Comparison of ENCODE assay signal across 8 mouse cellular contexts in genomic region chr5:131718013-131718412, GRCm38 (mm10).
DNase-seq lines count a peak whose midpoint lies in the region; ATAC-seq and TF ChIP-seq lines count a peak whose summit lies in the region.

No protein-coding gene starts in this region.

- H3K27me3 ChIP-seq in forebrain, embryonic 15.5 days, result no peaks in the 10 kb centered on the region
- no peaks in the 10 kb centered on the region for H3K27me3 ChIP-seq in midbrain, postnatal 0 days (ENCODE audit: insufficient read depth, low read length)

- DNase-seq in cerebellum, adult 11 months, result peak; percentile 55
- DNase-seq in left cerebral cortex, postnatal 4 days, result peak; percentile 64
- no peak for DNase-seq in left cerebral cortex, adult 8-10 months (ENCODE audit: low spot score in 2 of 2)
- DNase-seq in midbrain, postnatal 0 days (ENCODE audit: low spot score), result peak; percentile 56
- no peak for DNase-seq in ovary, postnatal 14 days (ENCODE audit: low spot score)
- DNase-seq in urinary bladder, adult 2 months (ENCODE audit: low spot score), result no peak

- no peak overlapping the region for H3K4me3 ChIP-seq in forebrain, embryonic 15.5 days
- no peak overlapping the region for H3K4me3 ChIP-seq in midbrain, postnatal 0 days (ENCODE audit: low read depth, low read length)

- H3K4me2 ChIP-seq in forebrain, embryonic 15.5 days (replicated peaks), result peak overlapping the region; percentile 18
- H3K4me2 ChIP-seq in midbrain, postnatal 0 days (ENCODE audit: low read depth, low read length, poor library complexity, severe bottlenecking), result no peak overlapping the region

- H3K4me1 ChIP-seq in forebrain, embryonic 15.5 days, result peaks cover 26% of the 10 kb centered on the region
- peaks cover 6% of the 10 kb centered on the region; the same call in 1 of the 2 replicates for H3K4me1 ChIP-seq in midbrain, postnatal 0 days (ENCODE audit: insufficient read depth, low read length)

- TF ChIP-seq CTCF in midbrain, postnatal 0 days (IDR thresholded peaks at IDR 0.05), result no peak

- intact Hi-C loops in left cerebral cortex, postnatal 4 days (cut with DNase I), result no loop called here

- H3K9me3 ChIP-seq in forebrain, embryonic 15.5 days, result no peaks in the 10 kb centered on the region
- H3K9me3 ChIP-seq in midbrain, postnatal 0 days (ENCODE audit: low read length), result no peaks in the 10 kb centered on the region

- H3K27ac ChIP-seq in forebrain, embryonic 15.5 days (replicated peaks), result peak overlapping the region; percentile 78
- H3K27ac ChIP-seq in midbrain, postnatal 0 days (ENCODE audit: low read depth, low read length), result peak overlapping the region; percentile 44; the same call in 1 of the 2 replicates

- WGBS in forebrain, embryonic 15.5 days, result 26% methylated on average over 13 of the region's 13 CpGs
- WGBS in midbrain, postnatal 0 days, result 50% methylated on average over 13 of the region's 13 CpGs

- ATAC-seq in cerebellum, adult (ENCODE audit: insufficient number of reproducible peaks, low FRiP score, low TSS enrichment), result no peak
- ATAC-seq in forebrain, embryonic 15.5 days (replicated peaks), result peak; percentile 68; the same call in 1 of the 2 replicates
- ATAC-seq in midbrain, postnatal 0 days (ENCODE audit: low FRiP score), result no peak

- H3K9ac ChIP-seq in forebrain, embryonic 15.5 days (replicated peaks), result no peak overlapping the region
- no peak overlapping the region for H3K9ac ChIP-seq in midbrain, postnatal 0 days (replicated peaks; ENCODE audit: low read length, poor library complexity, severe bottlenecking)

- H3K36me3 ChIP-seq in forebrain, embryonic 15.5 days, result 0 out of 2 replicates have a peak, but pooled peaks cover 3% of the 10 kb centered on the region
- no peaks in the 10 kb centered on the region for H3K36me3 ChIP-seq in midbrain, postnatal 0 days (ENCODE audit: insufficient read depth, low read length)

Comparison
In these comparisons a context has a peak if more than half of its experiments do, and no peak if none do; other contexts are left out.
1. DNase-seq: peak in cerebellum, adult 11 months (single experiment), left cerebral cortex, postnatal 4 days (single experiment) and midbrain, postnatal 0 days (single experiment); none in left cerebral cortex, adult 8-10 months (0 of 2), ovary, postnatal 14 days (single experiment) and urinary bladder, adult 2 months (single experiment).